Mouse (Mus musculus) thymus, postnatal 0 days (tissue): ENCODE measurements around the gene Csf2rb2. TPM values are rescaled to one million over a fixed set of nuclear protein-coding genes. Genes with fewer than 3 reads are reported as not detected.
"Not testable (repeated sequence)": the region's sequence is repeated elsewhere in the genome, so short reads cannot be mapped to it uniquely, and the experiment has no call there.

ENCODE experiments used
- DNase-seq: peaks from one replicate; pipeline ENCODE4 v3.0.0-alpha.2; 2015; ENCODE audit warnings: low spot score
- microRNA-seq: library from miRNA; unstranded; fragments of <30 nt; microRNA quantifications from one replicate; pipeline ENCODE4, GENCODE M21; 2016; ENCODE audit warnings: borderline number of aligned reads
- polyA plus RNA-seq: library from polyadenylated mRNA; unstranded; fragments of >200 nt; fragmentation: Nextera tagmentation; extraction: Ambion mirVana; gene quantifications from 2 replicates; pipeline ENCODE4 v1.2.1, GENCODE M21; 2015

Csf2rb2 gene
- polyA plus RNA-seq, 1 experiment from 2014 or later: 1.3 TPM

GRCm38 (mm10) chr15:78257326-78258050 is 48.0 kb downstream of the Csf2rb2 start:
- peak; percentile 48 for DNase-seq

- not testable (repeated sequence) for DNase-seq
These were observed 48.8 kb downstream of the Csf2rb2 start for GRCm38 (mm10) chr15:78256602-78257259.

- no peak for DNase-seq
These were observed 50.8 kb downstream of the Csf2rb2 start for GRCm38 (mm10) chr15:78254751-78255150.

GRCm38 (mm10) chr15:78248410-78248809 is 57.1 kb downstream of the Csf2rb2 start:
- peak; percentile 31 for DNase-seq

GRCm38 (mm10) chr15:78247659-78248058 is 57.9 kb downstream of the Csf2rb2 start:
- DNase-seq: no peak

- no peak for DNase-seq
These were observed 59.1 kb downstream of the Csf2rb2 start for GRCm38 (mm10) chr15:78246143-78247116.

GRCm38 (mm10) chr15:78244695-78245492 is 60.6 kb downstream of the Csf2rb2 start, which contains the start of gene Ncf4:
Gene Ncf4 (plus strand): TSS chr15:78244801.
- peak; percentile 21 for DNase-seq

GRCm38 (mm10) chr15:78243774-78244173 is 61.7 kb downstream of the Csf2rb2 start:
- DNase-seq: no peak

GRCm38 (mm10) chr15:78243061-78243460 is 62.5 kb downstream of the Csf2rb2 start:
- DNase-seq: no peak

- no peak for DNase-seq
These were observed 64.2 kb downstream of the Csf2rb2 start for GRCm38 (mm10) chr15:78241335-78241734.

GRCm38 (mm10) chr15:78239956-78240617 is 65.4 kb downstream of the Csf2rb2 start:
- DNase-seq: no peak

- DNase-seq: peak; percentile 87
These were observed 66.1 kb downstream of the Csf2rb2 start for GRCm38 (mm10) chr15:78239453-78239852.

- DNase-seq: no peak
These were observed 70.6 kb downstream of the Csf2rb2 start for GRCm38 (mm10) chr15:78234823-78235509.

Small RNA genes within 50 kb of the gene (microRNA-seq; reads per million reads assigned to microRNA genes)
- gene Mir7676-1: not detected
- not detected for gene Mir7676-2

Other genes with a start within 250 kb of the Csf2rb2 start
- gene Cacng2, start 185.7 kb downstream of the Csf2rb2 start, polyA plus RNA-seq: not detected in 2 replicates
- 85.2 and 87.5 TPM in 2 replicates for gene Ift27, start 131.6 kb downstream of the Csf2rb2 start, polyA plus RNA-seq
- 1.1 and 1.4 TPM in 2 replicates for gene Pvalb, start 99.3 kb downstream of the Csf2rb2 start, polyA plus RNA-seq
- 18.5 and 19.8 TPM in 2 replicates for gene Ncf4, start 60.9 kb downstream of the Csf2rb2 start, polyA plus RNA-seq
- 5.1 and 5.5 TPM in 2 replicates for gene Csf2rb, start 20.0 kb upstream of the Csf2rb2 start, polyA plus RNA-seq
- gene Tex33, start 90.2 kb upstream of the Csf2rb2 start, polyA plus RNA-seq: 0.39 and 0.55 TPM in 2 replicates
- gene Tst, start 100.2 kb upstream of the Csf2rb2 start, polyA plus RNA-seq: 60.0 and 68.3 TPM in 2 replicates
- 3.0 and 4.1 TPM in 2 replicates for gene Mpst, start 100.7 kb upstream of the Csf2rb2 start, polyA plus RNA-seq
- gene Kctd17, start 122.8 kb upstream of the Csf2rb2 start, polyA plus RNA-seq: 8.1 and 10.1 TPM in 2 replicates
- gene Tmprss6, start 162.9 kb upstream of the Csf2rb2 start, polyA plus RNA-seq: 0.12 and 0.39 TPM in 2 replicates
- 10.3 and 12.2 TPM in 2 replicates for gene Il2rb, start 189.6 kb upstream of the Csf2rb2 start, polyA plus RNA-seq
- 6.5 and 9.1 TPM in 2 replicates for gene C1qtnf6, start 225.7 kb upstream of the Csf2rb2 start, polyA plus RNA-seq
- 0.03 and 0.05 TPM in 2 replicates for gene Sstr3, start 239.0 kb upstream of the Csf2rb2 start, polyA plus RNA-seq